ENCODE assay signal across 11 mouse cellular contexts in genomic region chr17:88442661-88443060, GRCm38 (mm10). TPM values are rescaled to one million over a fixed set of nuclear protein-coding genes. Genes with fewer than 3 reads are reported as not detected.
DNase-seq lines count a peak whose midpoint lies in the region; ATAC-seq and TF ChIP-seq lines count a peak whose summit lies in the region.
"Had no signal": no experiment of that assay in that cellular context is flagged by ENCODE, and none has a peak within 500 bp of the region (broad histone marks: within the 10 kb centered on the region; RNA-seq: fewer than 3 reads in every experiment).

No protein-coding gene starts in this region.

- peak overlapping the region; percentile 38; the same call in 1 of the 2 replicates for H3K4me2 ChIP-seq in heart, embryonic 16.5 days (ENCODE audit: low read depth, low read length)
- peak overlapping the region; percentile 60 for H3K4me2 ChIP-seq in liver, embryonic 13.5 days

- H3K27me3 ChIP-seq in heart, embryonic 16.5 days (ENCODE audit: control insufficient read depth, insufficient read depth, low read length) = no peaks in the 10 kb centered on the region
- no peaks in the 10 kb centered on the region for H3K27me3 ChIP-seq in G1E (ENCODE audit: insufficient read depth, low read length)
- H3K27me3 ChIP-seq in liver, embryonic 13.5 days = no peaks in the 10 kb centered on the region

- H3K9ac ChIP-seq in heart, embryonic 16.5 days (ENCODE audit: low read length) = no peak overlapping the region
- peak overlapping the region; percentile 64 for H3K9ac ChIP-seq in liver, embryonic 13.5 days

- peaks cover 2% of the 10 kb centered on the region for H3K4me1 ChIP-seq in heart, embryonic 16.5 days (ENCODE audit: control insufficient read depth, insufficient read depth, low read length)
- peaks cover 40% of the 10 kb centered on the region for H3K4me1 ChIP-seq in G1E (ENCODE audit: insufficient read depth, low read depth, low read length)
- H3K4me1 ChIP-seq in liver, embryonic 13.5 days (replicated peaks) = peaks cover 63% of the 10 kb centered on the region

- no peak for ATAC-seq in heart, embryonic 16.5 days (replicated peaks; ENCODE audit: extremely low read depth, insufficient read depth, low FRiP score)
- ATAC-seq in G1E (ENCODE audit: extremely low read depth, insufficient number of reproducible peaks, low FRiP score, poor library complexity, severe bottlenecking) = no peak
- no peak for ATAC-seq in liver, embryonic 13.5 days (ENCODE audit: low read depth)

- H3K36me3 ChIP-seq in heart, embryonic 16.5 days (ENCODE audit: control insufficient read depth, insufficient read depth) = no peaks in the 10 kb centered on the region
- H3K36me3 ChIP-seq in G1E (replicated peaks) = peaks cover 6% of the 10 kb centered on the region
- H3K36me3 ChIP-seq in liver, embryonic 13.5 days = no peaks in the 10 kb centered on the region

- no peak overlapping the region for H3K27ac ChIP-seq in heart, embryonic 16.5 days (ENCODE audit: low read length)
- H3K27ac ChIP-seq in liver, embryonic 13.5 days = peak overlapping the region; percentile 40

- H3K4me3 ChIP-seq in heart, embryonic 16.5 days (ENCODE audit: low read length) = no peak overlapping the region
- peak overlapping the region; percentile 88; the same call in 1 of the 2 replicates for H3K4me3 ChIP-seq in G1E (ENCODE audit: low read depth, low read length)
- H3K4me3 ChIP-seq in liver, embryonic 13.5 days (replicated peaks) = peak overlapping the region; percentile 40

- no peak for TF ChIP-seq CTCF in G1E (IDR thresholded peaks at IDR 0.05; ENCODE audit: low read depth, low read length)

- WGBS in heart, embryonic 16.5 days = 71% methylated on average over 6 of the region's 6 CpGs
- 39% methylated on average over 6 of the region's 6 CpGs for WGBS in liver, embryonic 13.5 days (ENCODE audit: insufficient replicate concordance)

- H3K9me3 ChIP-seq in heart, embryonic 16.5 days (replicated peaks; ENCODE audit: control insufficient read depth, low read length) = no peaks in the 10 kb centered on the region
- no peaks in the 10 kb centered on the region for H3K9me3 ChIP-seq in G1E (replicated peaks)
- no peaks in the 10 kb centered on the region; the same call in 1 of the 2 replicates for H3K9me3 ChIP-seq in liver, embryonic 13.5 days (replicated peaks)

- no peak for DNase-seq in heart, adult 18-20 months
- DNase-seq in 3T3-L1 (ENCODE audit: low read depth, low spot score) (peak; percentile 5), G1E (ENCODE audit: low spot score) (no peak)
- DNase-seq in liver, embryonic 13.5 days = no peak
- DNase-seq in adrenal gland, adult 8-10 months = no peak
- DNase-seq in cerebellum, adult 9-11 months = no peak
- DNase-seq in layer of hippocampus, adult 11-12 months (ENCODE audit: low spot score) = no peak
- DNase-seq: cerebellum, postnatal 10 days; gastrocnemius, postnatal 36 days; layer of hippocampus, postnatal 36 days had no signal

RNA-seq across cellular contexts. Expression of gene Foxn2, which starts 2.1 kb away (rescaled TPM):
- polyA plus RNA-seq in heart, embryonic 16.5 days (2015; fragmentation: Nextera tagmentation; extraction: Ambion mirVana) = 10.0 and 10.1 TPM in 2 replicates
- total RNA-seq in heart, adult 18-20 months (2021) = 1 to 10 TPM; 7.4 to 7.9 TPM
- total RNA-seq in G1E (2014; fragmentation: Nextera tagmentation) (43.9 and 44.0 TPM in 2 replicates), G1E (2017) (41.4 and 42.0 TPM in 2 replicates)
- polyA plus RNA-seq in G1E (2012) = 15.4 and 18.8 TPM in 2 replicates
- polyA plus RNA-seq in liver, embryonic 13.5 days (2015; fragmentation: Nextera tagmentation; extraction: Ambion mirVana) = 12.0 and 15.4 TPM in 2 replicates
- 10 to 100 TPM; 15.6 to 19.5 (median 17.7) TPM for total RNA-seq in adrenal gland, adult 8-10 months (2022)
